Mouse (Mus musculus): ENCODE measurements around the gene Per1. TPM values are rescaled to one million over a fixed set of nuclear protein-coding genes. Genes with fewer than 3 reads are reported as not detected.

Gene Per1
- total RNA-seq (2014; rRNA removed) (28.5 and 47.1 TPM in 2 replicates), polyA plus RNA-seq (2015; fragmentation: Nextera tagmentation; extraction: Ambion mirVana) (11.8 and 15.4 TPM in 2 replicates)

- Histone ChIP-seq H3K9me3 (ENCODE audit: low read length) (no peaks in the 10 kb centered on the region), H3K4me3 (ENCODE audit: low read depth, low read length) (peak within 1 kb of the TSS; percentile 44), H3K36me3 (ENCODE audit: insufficient read depth, low read length) (peaks cover 12% of the 10 kb centered on the region; the same call in 1 of the 2 replicates), H3K4me2 (ENCODE audit: low read depth, low read length, poor library complexity, severe bottlenecking) (peak within 1 kb of the TSS; percentile 94), H3K9ac (replicated peaks; ENCODE audit: low read length, poor library complexity, severe bottlenecking) (peak within 1 kb of the TSS; percentile 61), H3K27me3 (ENCODE audit: insufficient read depth, low read length) (no peaks in the 10 kb centered on the region), H3K4me1 (ENCODE audit: insufficient read depth, low read length) (peaks cover 26% of the 10 kb centered on the region), H3K27ac (ENCODE audit: low read depth, low read length) (peak within 1 kb of the TSS; percentile 88)
- ATAC-seq (ENCODE audit: low FRiP score) (peak; percentile 94), DNase-seq (ENCODE audit: low spot score) (peak; percentile 100)
- TF ChIP-seq CTCF (IDR thresholded peaks at IDR 0.05), result no peak
- WGBS, result 1% methylated on average over 37 of the region's 37 CpGs
Measured at GRCm38 (mm10) chr11:69094697-69095429, at the start of gene Per1. Per1 (plus strand) TSS chr11:69095217.

DNA sequence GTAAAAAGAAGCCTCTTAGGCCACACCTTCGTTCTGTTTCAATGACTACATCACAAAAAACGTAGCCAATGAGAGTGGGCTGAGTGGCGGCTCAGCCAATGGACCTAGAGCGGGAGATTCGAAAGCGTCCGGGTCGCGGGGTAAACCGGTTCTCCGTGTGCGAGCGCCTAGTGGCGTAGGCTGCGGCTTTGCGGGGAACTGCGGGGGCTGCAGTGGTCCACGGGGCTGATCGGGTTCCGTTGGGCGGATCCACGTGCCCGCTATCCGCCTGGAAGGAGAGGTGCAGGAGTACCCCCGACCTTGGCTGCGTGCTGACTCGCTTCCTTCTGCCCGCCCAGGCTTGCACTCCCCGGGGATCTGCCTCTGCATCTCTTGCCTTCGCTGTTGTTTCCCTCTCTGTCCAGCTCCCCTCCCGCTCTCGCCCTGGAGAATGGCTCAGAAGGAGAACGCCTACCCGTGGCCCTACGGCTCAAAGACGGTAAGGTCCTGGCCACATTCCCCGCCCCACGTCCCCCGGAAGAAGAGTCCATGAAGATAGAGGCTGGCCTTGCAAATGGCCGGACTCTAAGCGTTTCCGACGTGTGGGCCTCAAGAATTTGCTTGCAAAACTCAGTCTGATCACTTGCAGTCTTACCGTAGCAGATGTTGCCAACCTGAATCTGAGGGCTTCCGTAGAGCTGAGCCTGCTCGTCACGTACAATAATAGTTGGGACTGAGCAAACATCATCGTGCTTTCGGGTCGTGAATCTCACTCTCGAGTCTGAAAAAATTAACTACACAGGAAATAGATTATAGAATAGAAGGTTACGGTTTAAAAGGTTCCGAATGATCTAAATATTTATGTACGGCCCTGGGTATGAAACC lies 49.3 kb upstream of the Per1 start, which contains the start of gene Aurkb:
Gene Aurkb (plus strand): TSS at position 117 of the 864 bp plus-strand sequence.
- ATAC-seq (ENCODE audit: low FRiP score) (peak; percentile 76; the same call in 1 of the 2 replicates), DNase-seq (ENCODE audit: low spot score) (peak; percentile 95)
- Histone ChIP-seq H3K9ac (replicated peaks; ENCODE audit: low read length, poor library complexity, severe bottlenecking) (no peak within 1 kb of the TSS), H3K4me2 (ENCODE audit: low read depth, low read length, poor library complexity, severe bottlenecking) (peak within 1 kb of the TSS; percentile 100), H3K9me3 (ENCODE audit: low read length) (no peaks in the 10 kb centered on the region), H3K4me3 (ENCODE audit: low read depth, low read length) (peak within 1 kb of the TSS; percentile 59), H3K27ac (ENCODE audit: low read depth, low read length) (no peak within 1 kb of the TSS), H3K36me3 (ENCODE audit: insufficient read depth, low read length) (no peaks in the 10 kb centered on the region), H3K27me3 (ENCODE audit: insufficient read depth, low read length) (no peaks in the 10 kb centered on the region), H3K4me1 (ENCODE audit: insufficient read depth, low read length) (no peaks in the 10 kb centered on the region)
- WGBS, result 1% methylated on average over 54 of the region's 54 CpGs
- no peak for TF ChIP-seq CTCF (IDR thresholded peaks at IDR 0.05)

DNA sequence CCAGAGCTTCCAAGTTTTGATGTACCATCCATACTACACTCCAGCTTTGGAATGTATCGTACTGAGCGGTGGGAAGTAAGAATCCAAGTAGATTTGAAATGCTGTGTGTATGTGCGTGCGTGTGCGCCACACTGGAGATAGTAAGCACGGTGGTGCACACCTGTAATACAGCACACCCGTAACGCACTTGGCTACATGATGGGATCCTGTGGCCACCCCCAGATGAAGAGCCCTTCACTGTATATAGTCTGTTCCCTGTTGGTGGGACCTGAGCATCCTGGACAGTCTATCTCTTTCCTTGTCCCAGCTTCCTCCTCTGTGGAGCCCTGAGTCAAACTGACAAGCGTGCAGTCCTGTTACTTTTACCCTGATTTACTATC lies 48.6 kb upstream of the Per1 start:
- no peak for ATAC-seq (ENCODE audit: low FRiP score)
- DNase-seq (ENCODE audit: low spot score), result no peak
- H3K4me3 ChIP-seq (ENCODE audit: low read depth, low read length), result peak overlapping the region; percentile 59
- H3K27ac ChIP-seq (ENCODE audit: low read depth, low read length), result no peak overlapping the region
- H3K4me2 ChIP-seq (ENCODE audit: low read depth, low read length, poor library complexity, severe bottlenecking), result peak overlapping the region; percentile 100
- no peak for TF ChIP-seq CTCF (IDR thresholded peaks at IDR 0.05)
- no peak overlapping the region for H3K9ac ChIP-seq (replicated peaks; ENCODE audit: low read length, poor library complexity, severe bottlenecking)
- H3K36me3 ChIP-seq (ENCODE audit: insufficient read depth, low read length), result no peaks in the 10 kb centered on the region
- 15% methylated on average over 9 of the region's 9 CpGs for WGBS
- H3K4me1 ChIP-seq (ENCODE audit: insufficient read depth, low read length), result no peaks in the 10 kb centered on the region
- no peaks in the 10 kb centered on the region for H3K27me3 ChIP-seq (ENCODE audit: insufficient read depth, low read length)
- no peaks in the 10 kb centered on the region for H3K9me3 ChIP-seq (ENCODE audit: low read length)

- Histone ChIP-seq H3K9ac (replicated peaks; ENCODE audit: low read length, poor library complexity, severe bottlenecking) (no peak overlapping the region), H3K27me3 (ENCODE audit: insufficient read depth, low read length) (no peaks in the 10 kb centered on the region), H3K4me2 (ENCODE audit: low read depth, low read length, poor library complexity, severe bottlenecking) (no peak overlapping the region), H3K36me3 (ENCODE audit: insufficient read depth, low read length) (no peaks in the 10 kb centered on the region), H3K27ac (ENCODE audit: low read depth, low read length) (no peak overlapping the region), H3K9me3 (ENCODE audit: low read length) (no peaks in the 10 kb centered on the region), H3K4me1 (ENCODE audit: insufficient read depth, low read length) (no peaks in the 10 kb centered on the region), H3K4me3 (ENCODE audit: low read depth, low read length) (no peak overlapping the region)
- WGBS, result 92% methylated on average over 12 of the region's 12 CpGs
- no peak for TF ChIP-seq CTCF (IDR thresholded peaks at IDR 0.05)
- ATAC-seq (ENCODE audit: low FRiP score) (no peak), DNase-seq (ENCODE audit: low spot score) (no peak)
Measured at GRCm38 (mm10) chr11:69047592-69047991, 47.4 kb upstream of the Per1 start.

DNA sequence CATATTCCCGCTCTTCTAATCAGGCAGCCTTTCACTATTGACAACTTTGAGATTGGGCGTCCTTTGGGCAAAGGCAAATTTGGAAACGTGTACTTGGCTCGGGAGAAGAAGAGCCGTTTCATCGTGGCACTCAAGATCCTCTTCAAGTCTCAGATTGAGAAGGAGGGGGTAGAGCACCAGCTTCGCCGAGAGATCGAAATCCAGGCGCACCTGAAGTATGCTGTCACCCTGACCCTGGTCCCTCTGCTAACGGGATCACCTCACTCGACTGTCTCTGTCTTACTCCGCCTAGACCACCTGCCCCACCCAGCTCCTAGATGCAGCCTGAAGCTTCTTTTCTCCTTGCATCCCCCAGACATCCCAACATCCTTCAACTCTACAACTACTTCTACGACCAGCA lies 46.9 kb upstream of the Per1 start:
- DNase-seq (ENCODE audit: low spot score) (no peak), ATAC-seq (ENCODE audit: low FRiP score) (no peak)
- Histone ChIP-seq H3K4me2 (ENCODE audit: low read depth, low read length, poor library complexity, severe bottlenecking) (no peak overlapping the region), H3K9me3 (ENCODE audit: low read length) (no peaks in the 10 kb centered on the region), H3K36me3 (ENCODE audit: insufficient read depth, low read length) (no peaks in the 10 kb centered on the region), H3K27ac (ENCODE audit: low read depth, low read length) (no peak overlapping the region), H3K4me3 (ENCODE audit: low read depth, low read length) (no peak overlapping the region), H3K27me3 (ENCODE audit: insufficient read depth, low read length) (no peaks in the 10 kb centered on the region), H3K9ac (replicated peaks; ENCODE audit: low read length, poor library complexity, severe bottlenecking) (no peak overlapping the region), H3K4me1 (ENCODE audit: insufficient read depth, low read length) (no peaks in the 10 kb centered on the region)
- no peak for TF ChIP-seq CTCF (IDR thresholded peaks at IDR 0.05)
- WGBS, result 96% methylated on average over 14 of the region's 14 CpGs
